Mouse (Mus musculus) liver, embryonic 12.5 days (tissue): ENCODE measurements around the gene Trpt1. TPM values are rescaled to one million over a fixed set of nuclear protein-coding genes. Genes with fewer than 3 reads are reported as not detected.

Source experiments
- ATAC-seq: fragments of 200-750 bp; cut with Nextera tagmentation; 2 replicates; pipeline ENCODE4 v1.8.0; 2017; ENCODE audit warnings: moderate number of reproducible peaks, mild to moderate bottlenecking, moderate library complexity
- H3K27ac ChIP-seq: fragments of 300-500 bp; sonication (generic); 2 replicates; pipeline ENCODE4 v1.5.1; 2016; ENCODE audit warnings: mild to moderate bottlenecking
- H3K27me3 ChIP-seq: fragments of 300-500 bp; sonication (generic); replicated peaks from 2 replicates; pipeline ENCODE4 v1.6.1; 2016; ENCODE audit warnings: mild to moderate bottlenecking, moderate library complexity
- H3K36me3 ChIP-seq: fragments of 300-500 bp; sonication (generic); 2 replicates; pipeline ENCODE4 v1.6.1; 2016; ENCODE audit warnings: mild to moderate bottlenecking, moderate library complexity
- H3K4me1 ChIP-seq: fragments of 300-500 bp; sonication (generic); 2 replicates; pipeline ENCODE4 v1.6.1; 2016
- H3K4me2 ChIP-seq: fragments of 300-500 bp; sonication (generic); 2 replicates; pipeline ENCODE4 v1.6.1; 2016; ENCODE audit warnings: mild to moderate bottlenecking, moderate library complexity
- H3K4me3 ChIP-seq: fragments of 300-500 bp; sonication (generic); 2 replicates; pipeline ENCODE4 v1.5.1; 2016; ENCODE audit warnings: mild to moderate bottlenecking, moderate library complexity
- H3K9ac ChIP-seq: fragments of 300-500 bp; sonication (generic); 2 replicates; pipeline ENCODE4 v1.6.1; 2016; ENCODE audit warnings: mild to moderate bottlenecking, moderate library complexity
- H3K9me3 ChIP-seq: fragments of 300-500 bp; sonication (generic); replicated peaks from 2 replicates; pipeline ENCODE4 v1.6.1; 2016; ENCODE audit warnings: mild to moderate bottlenecking, moderate library complexity
- WGBS: fragments of 180-500 bp; shearing (Covaris S2); methylation state at CpG from one replicate; pipeline ENCODE4 v1.1.7; 2016; ENCODE audit not compliant: insufficient replicate concordance; 5-methylcytosine and 5-hydroxymethylcytosine counted together
- polyA plus RNA-seq: library from polyadenylated mRNA; unstranded; fragments of >200 nt; fragmentation: Nextera tagmentation; extraction: Ambion mirVana; gene quantifications from 2 replicates; pipeline ENCODE4 v1.2.1, GENCODE M21; 2016

Trpt1 gene
- polyA plus RNA-seq, 1 experiment from 2014 or later: 2.2 TPM

- Histone ChIP-seq H3K27me3 (peaks cover 8% of the 10 kb centered on the region; the same call in 1 of the 2 replicates), H3K4me1 (peaks cover 59% of the 10 kb centered on the region), H3K4me2 (peak overlapping the region; percentile 96), H3K9ac (peak overlapping the region; percentile 79), H3K36me3 (peaks cover 29% of the 10 kb centered on the region), H3K9me3 (no peaks in the 10 kb centered on the region), H3K27ac (no peak overlapping the region), H3K4me3 (peak overlapping the region; percentile 67)
- no peak for ATAC-seq
- WGBS: 8% methylated on average over 15 of the region's 15 CpGs
Measured at GRCm38 (mm10) chr19:6968491-6969271, 27.2 kb upstream of the Trpt1 start.

GRCm38 (mm10) chr19:6969291-6969664 is 26.7 kb upstream of the Trpt1 start:
- peak overlapping the region; percentile 96 for H3K4me2 ChIP-seq
- peaks cover 8% of the 10 kb centered on the region; the same call in 1 of the 2 replicates for H3K27me3 ChIP-seq
- H3K4me1 ChIP-seq: peaks cover 62% of the 10 kb centered on the region
- WGBS: under 1% methylated on average over 17 of the region's 20 CpGs
- H3K36me3 ChIP-seq: peaks cover 23% of the 10 kb centered on the region
- no peak for ATAC-seq
- H3K9ac ChIP-seq: peak overlapping the region; percentile 79
- peak overlapping the region; percentile 67 for H3K4me3 ChIP-seq
- H3K27ac ChIP-seq: 0 out of 2 replicates have a peak overlapping the region, but pooled peaks have one; percentile 41
- no peaks in the 10 kb centered on the region for H3K9me3 ChIP-seq

- Histone ChIP-seq H3K4me3 (peak overlapping the region; percentile 67), H3K27me3 (peaks cover 8% of the 10 kb centered on the region; the same call in 1 of the 2 replicates), H3K27ac (0 out of 2 replicates have a peak overlapping the region, but pooled peaks have one; percentile 41), H3K36me3 (peaks cover 18% of the 10 kb centered on the region), H3K4me1 (peaks cover 67% of the 10 kb centered on the region), H3K9ac (peak overlapping the region; percentile 79), H3K9me3 (no peaks in the 10 kb centered on the region), H3K4me2 (peak overlapping the region; percentile 96)
- 1% methylated on average over 55 of the region's 55 CpGs for WGBS
- ATAC-seq: peak; percentile 77
Measured at GRCm38 (mm10) chr19:6969665-6970381, 26.1 kb upstream of the Trpt1 start.

GRCm38 (mm10) chr19:6970460-6971085 is 25.4 kb upstream of the Trpt1 start:
- no peak for ATAC-seq
- WGBS: 21% methylated on average over 11 of the region's 11 CpGs
- Histone ChIP-seq H3K27me3 (peaks cover 8% of the 10 kb centered on the region; the same call in 1 of the 2 replicates), H3K9me3 (no peaks in the 10 kb centered on the region), H3K27ac (peak overlapping the region; percentile 46; the same call in 1 of the 2 replicates), H3K4me2 (peak overlapping the region; percentile 96), H3K4me3 (peak overlapping the region; percentile 67), H3K4me1 (peaks cover 72% of the 10 kb centered on the region), H3K9ac (peak overlapping the region; percentile 79), H3K36me3 (peaks cover 11% of the 10 kb centered on the region; the same call in 1 of the 2 replicates)

GRCm38 (mm10) chr19:6971644-6972043 is 24.3 kb upstream of the Trpt1 start:
- Histone ChIP-seq H3K4me2 (no peak overlapping the region), H3K9me3 (no peaks in the 10 kb centered on the region), H3K4me3 (no peak overlapping the region), H3K36me3 (peaks cover 6% of the 10 kb centered on the region), H3K9ac (no peak overlapping the region), H3K27me3 (peaks cover 8% of the 10 kb centered on the region; the same call in 1 of the 2 replicates), H3K27ac (0 out of 2 replicates have a peak overlapping the region, but pooled peaks have one; percentile 46), H3K4me1 (peaks cover 82% of the 10 kb centered on the region)
- no peak for ATAC-seq
- WGBS: 51% methylated on average over 6 of the region's 6 CpGs

- WGBS: 75% methylated on average over 13 of the region's 13 CpGs
- Histone ChIP-seq H3K27ac (peak overlapping the region; percentile 46; the same call in 1 of the 2 replicates), H3K4me2 (no peak overlapping the region), H3K36me3 (peaks cover 12% of the 10 kb centered on the region), H3K4me3 (no peak overlapping the region), H3K9ac (no peak overlapping the region), H3K9me3 (no peaks in the 10 kb centered on the region), H3K4me1 (peaks cover 89% of the 10 kb centered on the region), H3K27me3 (peaks cover 8% of the 10 kb centered on the region; the same call in 1 of the 2 replicates)
- no peak for ATAC-seq
Measured at GRCm38 (mm10) chr19:6972247-6972917, 23.5 kb upstream of the Trpt1 start.

- Histone ChIP-seq H3K4me2 (peak overlapping the region; percentile 91), H3K9me3 (no peaks in the 10 kb centered on the region), H3K27ac (peak overlapping the region; percentile 88), H3K4me1 (peaks cover 92% of the 10 kb centered on the region), H3K4me3 (peak overlapping the region; percentile 75), H3K9ac (peak overlapping the region; percentile 82), H3K36me3 (peaks cover 25% of the 10 kb centered on the region), H3K27me3 (no peaks in the 10 kb centered on the region)
- 30% methylated on average over 11 of the region's 12 CpGs for WGBS
- ATAC-seq: no peak
Measured at GRCm38 (mm10) chr19:6973581-6974190, 22.2 kb upstream of the Trpt1 start.

GRCm38 (mm10) chr19:6974211-6975205 is 21.4 kb upstream of the Trpt1 start, which contains the start of gene Ppp1r14b:
Ppp1r14b (plus strand) TSS chr19:6974968.
- H3K36me3 ChIP-seq: peaks cover 28% of the 10 kb centered on the region
- peak within 1 kb of the TSS; percentile 88 for H3K27ac ChIP-seq
- peak; percentile 74 for ATAC-seq
- H3K4me3 ChIP-seq: peak within 1 kb of the TSS; percentile 75
- H3K27me3 ChIP-seq: no peaks in the 10 kb centered on the region
- peak within 1 kb of the TSS; percentile 82 for H3K9ac ChIP-seq
- H3K4me2 ChIP-seq: peak within 1 kb of the TSS; percentile 91
- under 1% methylated on average over 66 of the region's 84 CpGs for WGBS
- peaks cover 92% of the 10 kb centered on the region for H3K4me1 ChIP-seq
- no peaks in the 10 kb centered on the region for H3K9me3 ChIP-seq

- Histone ChIP-seq H3K4me3 (peak within 1 kb of the TSS; percentile 75), H3K36me3 (peaks cover 28% of the 10 kb centered on the region), H3K4me2 (peak within 1 kb of the TSS; percentile 91), H3K9ac (peak within 1 kb of the TSS; percentile 82), H3K4me1 (peaks cover 82% of the 10 kb centered on the region), H3K9me3 (no peaks in the 10 kb centered on the region), H3K27me3 (no peaks in the 10 kb centered on the region), H3K27ac (peak within 1 kb of the TSS; percentile 94)
- ATAC-seq: no peak
- WGBS: 1% methylated on average over 16 of the region's 16 CpGs
Measured at GRCm38 (mm10) chr19:6975537-6976521, 20.1 kb upstream of the Trpt1 start, which contains the start of gene Plcb3. Plcb3 (minus strand) TSS chr19:6976470.
